Mouse (Mus musculus) heart, embryonic 11.5 days (tissue): Measurements from ENCODE around the gene Med22. TPM values are rescaled to one million over a fixed set of nuclear protein-coding genes. Genes with fewer than 3 reads are reported as not detected.

Experiments
- ATAC-seq: fragments of 200-750 bp; cut with Nextera tagmentation; replicated peaks from 2 replicates; pipeline ENCODE4 v1.8.0; 2017; ENCODE audit warnings: moderate library complexity; ENCODE audit not compliant: insufficient number of reproducible peaks, low FRiP score, low TSS enrichment
- H3K27ac ChIP-seq: fragments of 300-500 bp; sonication (generic); 2 replicates; pipeline ENCODE4 v1.5.1; 2014; ENCODE audit warnings: mild to moderate bottlenecking, low read depth, low read length
- H3K27me3 ChIP-seq: fragments of 300-500 bp; sonication (generic); 2 replicates; pipeline ENCODE4 v1.6.1; 2014; ENCODE audit warnings: mild to moderate bottlenecking, low read length, mixed read lengths; ENCODE audit not compliant: control insufficient read depth, insufficient read depth
- H3K36me3 ChIP-seq: fragments of 300-500 bp; sonication (generic); 2 replicates; pipeline ENCODE4 v1.6.1; 2014; ENCODE audit warnings: mild to moderate bottlenecking, low read length, moderate library complexity, mixed read lengths; ENCODE audit not compliant: control insufficient read depth, insufficient read depth
- H3K4me1 ChIP-seq: fragments of 300-500 bp; sonication (generic); 2 replicates; pipeline ENCODE4 v1.6.1; 2014; ENCODE audit warnings: low read length; ENCODE audit not compliant: control insufficient read depth, insufficient read depth
- H3K4me2 ChIP-seq: fragments of 300-500 bp; sonication (generic); 2 replicates; pipeline ENCODE4 v1.6.1; 2014; ENCODE audit warnings: mild to moderate bottlenecking, moderate library complexity
- H3K4me3 ChIP-seq: fragments of 300-500 bp; sonication (generic); 2 replicates; pipeline ENCODE4 v1.5.1; 2014; ENCODE audit warnings: low read depth, low read length
- H3K9ac ChIP-seq: fragments of 300-500 bp; sonication (generic); 2 replicates; pipeline ENCODE4 v1.6.1; 2014; ENCODE audit warnings: mild to moderate bottlenecking, low read depth, low read length, moderate library complexity
- H3K9me3 ChIP-seq: fragments of 300-500 bp; sonication (generic); replicated peaks from 2 replicates; pipeline ENCODE4 v1.6.1; 2016; ENCODE audit warnings: low read length; ENCODE audit not compliant: control insufficient read depth
- WGBS: fragments of 180-500 bp; shearing (Covaris S2); extraction: QIAGEN DNeasy Blood & Tissue Kit; methylation state at CpG from one replicate; pipeline ENCODE4 v1.1.7; 2014; ENCODE audit not compliant: insufficient replicate concordance; 5-methylcytosine and 5-hydroxymethylcytosine counted together
- polyA plus RNA-seq: library from polyadenylated mRNA; unstranded; fragments of >200 nt; fragmentation: Nextera tagmentation; extraction: Ambion mirVana; gene quantifications from 2 replicates; pipeline ENCODE4 v1.2.1, GENCODE M21; 2014

Med22 gene
- polyA plus RNA-seq, 1 experiment from 2014 or later, result 29.1 TPM

GRCm38 (mm10) chr2:26862856-26863255 lies 47.6 kb downstream of the Med22 start:
- WGBS, result 73% methylated on average over 3 of the region's 3 CpGs

More at GRCm38 (mm10) chr2:26862856-26863255, 47.6 kb downstream of the Med22 start:
- Histone ChIP-seq H3K4me3 (no peak overlapping the region), H3K36me3 (no peaks in the 10 kb centered on the region), H3K9ac (no peak overlapping the region), H3K4me1 (no peaks in the 10 kb centered on the region), H3K27me3 (no peaks in the 10 kb centered on the region), H3K9me3 (no peaks in the 10 kb centered on the region), H3K4me2 (no peak overlapping the region), H3K27ac (no peak overlapping the region)
- no peak for ATAC-seq

Other genes starting within 250 kb of the Med22 start
- gene Lcn4, start 239.4 kb downstream of the Med22 start, polyA plus RNA-seq, result not detected in 2 replicates
- not detected in 2 replicates for gene Abo, start 45.7 kb downstream of the Med22 start, polyA plus RNA-seq
- gene Surf6, start 7.8 kb downstream of the Med22 start, polyA plus RNA-seq, result 8.7 and 8.9 TPM in 2 replicates
- 428 and 468 TPM in 2 replicates for gene Rpl7a, start 87 bp upstream of the Med22 start, polyA plus RNA-seq
- 32.0 and 32.1 TPM in 2 replicates for gene Surf2, start 5.7 kb upstream of the Med22 start, polyA plus RNA-seq
- gene Surf1, start 5.9 kb upstream of the Med22 start, polyA plus RNA-seq, result 40.3 and 43.2 TPM in 2 replicates
- 197 and 237 TPM in 2 replicates for gene Surf4, start 23.3 kb upstream of the Med22 start, polyA plus RNA-seq
- gene Stkld1, start 23.4 kb upstream of the Med22 start, polyA plus RNA-seq, result 0.10 and 0.14 TPM in 2 replicates
- 31.0 and 34.2 TPM in 2 replicates for gene Rexo4, start 53.7 kb upstream of the Med22 start, polyA plus RNA-seq
- 0.07 TPM in 1 of 2 replicates, not detected in the other for gene Adamts13, start 62.7 kb upstream of the Med22 start, polyA plus RNA-seq
- gene Cacfd1, start 99.2 kb upstream of the Med22 start, polyA plus RNA-seq, result 37.4 and 46.4 TPM in 2 replicates
- gene Slc2a6, start 117.3 kb upstream of the Med22 start, polyA plus RNA-seq, result 0.30 TPM in 1 of 2 replicates, not detected in the other
- 0.15 and 0.23 TPM in 2 replicates for gene Mymk, start 161.5 kb upstream of the Med22 start, polyA plus RNA-seq
- 9.0 and 14.2 TPM in 2 replicates for gene Adamtsl2, start 168.7 kb upstream of the Med22 start, polyA plus RNA-seq
- gene Fam163b, start 231.8 kb upstream of the Med22 start, polyA plus RNA-seq, result 0.39 and 0.54 TPM in 2 replicates